Mouse (Mus musculus): Measurements from ENCODE around the gene Fras1.

The Fras1 gene

GRCm38 (mm10) chr5:96373567-96373985, at the start of gene Fras1:
Gene Fras1 (plus strand): TSS chr5:96373955.
- DNase-seq (ENCODE audit: low spot score in 2 of 2), result peak in 1 of 2 experiments; percentile 27

- DNase-seq (ENCODE audit: low spot score in 2 of 2), result no peak
These were observed 42.6 kb upstream of the Fras1 start for GRCm38 (mm10) chr5:96331048-96331737.

- no peak for DNase-seq (ENCODE audit: low spot score in 2 of 2)
These were observed 42.1 kb upstream of the Fras1 start for GRCm38 (mm10) chr5:96331738-96332070.

GRCm38 (mm10) chr5:96333963-96334362, 39.8 kb upstream of the Fras1 start:
- DNase-seq (ENCODE audit: low spot score in 2 of 2), result no peak

- DNase-seq (ENCODE audit: low spot score in 2 of 2), result no peak
These were observed 33.2 kb upstream of the Fras1 start for GRCm38 (mm10) chr5:96340564-96340963.

- DNase-seq (ENCODE audit: low spot score in 2 of 2), result no peak
These were observed 28.8 kb upstream of the Fras1 start for GRCm38 (mm10) chr5:96344983-96345382.

GRCm38 (mm10) chr5:96351963-96352362, 21.8 kb upstream of the Fras1 start:
- no peak for DNase-seq (ENCODE audit: low spot score in 2 of 2)

- DNase-seq (ENCODE audit: low spot score in 2 of 2), result no peak
These were observed 9.8 kb upstream of the Fras1 start for GRCm38 (mm10) chr5:96363950-96364349.

- no peak for DNase-seq (ENCODE audit: low spot score in 2 of 2)
These were observed 8.2 kb upstream of the Fras1 start for GRCm38 (mm10) chr5:96365590-96365989.

GRCm38 (mm10) chr5:96367260-96367659, 6.5 kb upstream of the Fras1 start:
- no peak for DNase-seq (ENCODE audit: low spot score in 2 of 2)

- DNase-seq (ENCODE audit: low spot score in 2 of 2), result no peak
These were observed 649 bp upstream of the Fras1 start for GRCm38 (mm10) chr5:96373106-96373505.

- peak; percentile 33 to 39 for DNase-seq (ENCODE audit: low spot score in 2 of 2)
These were observed 489 bp downstream of the Fras1 start for GRCm38 (mm10) chr5:96373986-96374901.

GRCm38 (mm10) chr5:96375391-96375831, 1.7 kb downstream of the Fras1 start:
- no peak for DNase-seq (ENCODE audit: low spot score in 2 of 2)

GRCm38 (mm10) chr5:96376216-96376615, 2.5 kb downstream of the Fras1 start:
- no peak for DNase-seq (ENCODE audit: low spot score in 2 of 2)

- no peak for DNase-seq (ENCODE audit: low spot score in 2 of 2)
These were observed 12.6 kb downstream of the Fras1 start for GRCm38 (mm10) chr5:96386138-96386933.

GRCm38 (mm10) chr5:96388306-96388705, 14.6 kb downstream of the Fras1 start:
- no peak for DNase-seq (ENCODE audit: low spot score in 2 of 2)

GRCm38 (mm10) chr5:96389963-96390623, 16.3 kb downstream of the Fras1 start:
- no peak for DNase-seq (ENCODE audit: low spot score in 2 of 2)

- DNase-seq (ENCODE audit: low spot score in 2 of 2), result no peak
These were observed 17.3 kb downstream of the Fras1 start for GRCm38 (mm10) chr5:96391086-96391485.

GRCm38 (mm10) chr5:96394947-96395346, 21.2 kb downstream of the Fras1 start:
- no peak for DNase-seq (ENCODE audit: low spot score in 2 of 2)

GRCm38 (mm10) chr5:96395786-96396650, 22.3 kb downstream of the Fras1 start:
- DNase-seq (ENCODE audit: low spot score in 2 of 2), result no peak

GRCm38 (mm10) chr5:96402555-96402954, 28.8 kb downstream of the Fras1 start:
- no peak for DNase-seq (ENCODE audit: low spot score in 2 of 2)

Data from frontal cortex, postnatal 25 days (tissue).